Mouse (Mus musculus): ENCODE measurements around the gene Pdcd11.

The Pdcd11 gene

DNA sequence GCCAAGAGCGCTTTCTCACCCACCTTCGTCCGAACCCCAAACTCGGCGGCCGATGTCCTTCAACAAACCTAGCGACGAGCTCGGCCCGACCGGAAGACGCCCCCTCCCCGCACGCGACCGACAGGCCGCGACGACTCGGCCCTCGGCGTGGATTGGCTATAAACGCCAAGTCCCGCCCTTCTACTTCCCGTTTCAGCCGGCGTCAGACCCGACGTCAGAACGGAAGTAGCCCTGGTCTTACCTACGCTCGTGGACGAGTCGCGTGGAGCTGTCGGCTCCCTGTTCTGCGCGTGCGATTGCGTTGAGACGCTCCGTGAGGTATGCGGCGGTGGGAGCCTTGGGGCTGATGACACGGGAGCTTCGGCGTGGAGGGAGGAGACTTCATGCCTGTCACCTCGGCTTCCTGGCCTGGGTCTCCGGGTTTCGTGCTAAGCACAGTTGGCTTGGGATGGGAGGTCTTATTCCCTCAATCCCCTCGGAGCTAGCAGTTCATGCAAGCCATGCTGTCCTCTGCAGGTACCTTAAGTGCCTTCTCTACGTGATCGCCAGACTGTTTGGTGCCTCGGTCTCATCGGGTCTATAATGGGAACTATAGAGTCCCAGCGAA lies at the start of gene Pdcd11, which contains the start of gene Usmg5:
Gene Pdcd11, plus strand, starts transcription at position 219 of the 607 bp plus-strand sequence.
Gene Usmg5, minus strand, starts transcription at position 98 of the 607 bp plus-strand sequence.
- DNase-seq: peak; percentile 98 to 99

DNA sequence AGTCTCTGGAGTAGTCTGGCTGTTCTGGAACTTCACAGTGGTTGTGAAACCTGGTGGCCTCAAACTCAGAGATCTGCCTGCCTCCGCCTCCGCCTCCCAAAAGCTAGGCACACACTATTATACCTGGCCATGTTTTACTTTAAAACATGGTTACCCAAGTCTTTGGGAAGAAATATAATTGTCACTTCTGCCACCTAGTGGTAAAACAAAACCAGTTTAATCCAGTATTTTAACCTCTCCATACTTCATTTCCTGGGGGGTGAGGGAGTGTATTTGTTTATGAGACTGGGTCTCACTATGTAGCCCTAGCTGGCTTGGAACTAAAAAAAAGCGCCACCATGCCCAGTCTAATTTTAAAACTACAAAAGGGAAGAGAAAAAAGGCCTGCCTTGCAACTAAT lies 47.0 kb upstream of the Pdcd11 start:
- DNase-seq: peak in 1 of 2 experiments; percentile 45

DNA sequence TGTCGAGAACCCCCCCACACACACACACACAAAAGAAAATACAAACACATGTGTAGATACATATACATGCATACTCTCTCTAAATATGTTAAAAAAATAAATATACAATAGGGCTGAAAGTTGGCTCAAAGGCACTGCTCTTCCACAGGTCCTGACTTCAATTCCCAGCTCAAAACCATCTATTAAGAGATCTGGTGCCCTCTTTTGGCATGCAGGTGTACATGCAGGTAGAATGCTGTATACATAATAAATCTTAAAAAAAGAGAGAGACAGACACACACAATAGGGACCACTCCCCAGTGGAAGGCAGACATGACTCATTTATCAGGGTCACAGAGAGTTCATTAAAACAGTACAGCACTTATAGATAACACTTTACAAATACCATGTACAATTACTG lies 44.2 kb upstream of the Pdcd11 start:
- DNase-seq: no peak

DNA sequence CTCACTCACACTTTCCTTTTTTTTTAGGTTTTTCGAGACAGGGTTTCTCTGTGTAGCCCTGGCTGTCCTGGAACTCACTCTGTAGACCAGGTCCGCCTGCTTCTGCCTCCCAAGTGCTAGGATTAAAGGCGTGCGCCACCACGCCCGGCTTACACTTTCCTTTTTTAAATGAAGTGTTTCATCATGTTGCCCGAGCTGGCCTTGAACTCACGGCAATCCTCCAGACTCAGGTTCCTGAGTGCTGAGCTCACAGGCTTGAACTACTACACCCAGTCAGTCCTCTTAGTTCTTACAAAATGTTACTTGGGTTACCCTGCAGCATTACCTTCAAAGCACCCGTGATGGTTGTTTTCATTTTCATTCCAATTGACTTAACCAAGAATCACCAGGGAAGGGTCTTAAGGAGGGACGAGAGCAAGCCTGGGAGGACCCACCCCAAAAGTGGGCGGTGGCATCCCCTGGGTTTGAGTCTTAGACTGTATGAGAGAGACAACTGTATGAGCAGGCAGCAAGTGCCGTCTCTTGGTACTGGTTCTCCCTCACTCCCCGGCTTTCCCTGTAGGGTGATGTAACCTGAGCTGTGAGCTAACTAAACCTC lies 43.2 kb upstream of the Pdcd11 start:
- DNase-seq: no peak

DNA sequence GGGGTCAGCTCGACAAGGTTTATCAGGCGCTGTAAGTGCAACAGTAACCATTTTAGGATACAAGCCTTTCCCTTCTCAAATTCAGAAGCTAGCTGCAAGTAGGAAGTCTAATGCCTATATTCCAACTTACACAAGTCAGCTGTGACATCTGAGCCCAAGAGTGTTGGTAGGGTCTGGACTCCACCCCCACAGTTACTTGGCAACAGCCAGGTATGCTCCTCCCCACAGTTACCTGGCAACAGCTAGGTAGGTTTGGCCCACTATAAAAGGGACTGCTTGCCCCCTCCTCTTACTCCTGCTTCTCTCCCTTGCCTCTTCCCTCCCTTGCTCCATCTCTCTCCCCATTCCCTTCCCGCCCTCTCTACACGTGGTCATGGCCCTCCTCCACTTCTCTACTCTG lies 41.5 kb upstream of the Pdcd11 start:
- no peak for DNase-seq

DNA sequence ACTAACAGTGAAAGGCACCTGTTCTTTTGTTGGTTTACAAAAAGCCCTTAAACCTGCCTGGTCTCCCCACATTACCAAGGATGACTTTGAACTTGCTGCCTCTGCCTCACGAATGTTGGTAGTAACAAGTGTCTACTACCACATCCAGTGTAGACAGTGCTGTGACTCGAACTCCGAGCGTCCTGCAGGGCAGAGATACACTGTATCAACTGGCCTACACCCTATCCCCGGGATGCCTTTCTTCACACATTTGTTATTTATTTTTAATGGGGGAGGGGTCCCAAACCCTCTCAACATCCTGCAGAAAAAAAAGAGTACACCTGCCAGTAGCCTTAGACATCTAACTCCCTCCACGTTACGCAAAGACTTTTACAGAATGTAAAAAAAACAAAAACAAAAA lies 40.7 kb upstream of the Pdcd11 start:
- DNase-seq: peak in 1 of 2 experiments; percentile 13

DNA sequence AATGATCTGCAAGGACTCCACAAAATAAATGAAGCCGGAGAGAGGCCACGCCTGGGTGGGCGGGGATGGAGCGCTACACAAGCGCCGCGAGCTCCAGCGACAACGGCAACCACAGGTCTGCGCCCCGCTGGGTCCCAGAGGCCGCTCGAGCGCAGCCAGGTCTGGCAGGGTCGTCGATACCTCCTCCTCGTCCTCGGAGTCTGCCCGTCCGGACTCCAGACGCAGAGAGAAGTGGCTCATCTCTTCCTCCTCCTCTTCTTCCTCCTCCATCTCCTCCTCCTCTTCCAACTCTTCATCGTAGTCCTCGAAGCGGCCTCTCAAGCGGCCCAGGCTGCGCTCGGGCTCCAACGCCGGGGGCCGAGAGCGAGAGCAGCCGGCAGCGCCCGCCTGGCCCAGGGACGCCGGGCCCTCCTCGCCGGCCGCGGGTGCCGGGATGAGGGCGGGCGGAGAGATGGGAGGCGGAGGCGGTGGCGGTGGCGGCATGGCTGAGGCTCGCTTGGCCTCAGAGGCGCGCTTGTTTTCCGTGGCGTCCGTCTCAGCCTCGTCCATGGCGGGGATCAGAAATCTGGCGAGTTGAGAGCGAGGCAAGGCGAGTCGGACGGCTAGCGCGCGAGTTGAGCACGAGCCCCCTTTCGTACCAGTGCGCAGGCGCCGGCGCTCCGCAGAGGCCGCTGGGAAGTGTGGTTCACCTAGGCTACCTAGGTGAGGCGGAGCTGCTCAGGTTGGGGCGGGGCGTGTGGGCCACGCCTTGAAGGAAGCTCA lies 40.1 kb upstream of the Pdcd11 start, which contains the start of gene Pcgf6:
Gene Pcgf6, minus strand, starts transcription at position 636 of the 762 bp plus-strand sequence.
- DNase-seq: peak; percentile 90 to 94

DNA sequence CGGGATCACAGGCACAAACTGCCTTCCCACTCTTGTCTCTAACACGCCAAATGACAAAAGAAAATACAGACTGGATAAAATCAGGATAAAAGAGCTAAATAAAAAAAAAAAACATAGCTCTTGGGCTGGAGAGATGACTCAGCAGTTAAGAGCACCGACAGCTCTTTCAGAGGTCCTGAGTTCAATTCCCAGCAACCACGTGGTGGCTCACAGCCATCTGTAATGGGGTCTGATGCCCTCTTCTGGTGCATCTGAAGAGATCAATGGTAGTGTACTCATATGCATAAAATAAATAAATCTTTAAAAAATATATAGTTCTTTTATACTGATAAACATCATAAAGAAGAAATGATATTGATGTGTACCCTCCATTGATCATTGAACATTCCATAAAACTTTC lies 37.6 kb upstream of the Pdcd11 start:
- no peak for DNase-seq

DNA sequence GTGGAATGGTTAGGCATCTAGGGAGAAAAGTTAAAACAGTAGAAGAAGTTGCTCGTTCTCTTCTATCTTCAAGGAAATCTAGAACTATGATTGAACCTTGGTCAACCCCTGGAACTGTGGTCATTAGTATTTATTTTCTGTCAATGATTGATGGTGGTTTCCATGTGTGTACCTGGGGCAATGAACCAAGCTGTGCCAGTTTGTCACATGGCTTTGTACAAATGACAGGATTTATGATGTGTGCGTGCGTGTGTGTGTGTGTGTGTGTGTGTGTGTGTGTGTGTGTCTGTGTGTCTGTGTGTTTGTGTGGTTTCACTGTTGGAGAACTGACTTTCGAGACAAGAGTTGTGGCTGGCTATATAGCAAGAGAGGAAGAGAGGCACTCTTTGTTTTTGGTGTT lies 37.1 kb upstream of the Pdcd11 start:
- no peak for DNase-seq

DNA sequence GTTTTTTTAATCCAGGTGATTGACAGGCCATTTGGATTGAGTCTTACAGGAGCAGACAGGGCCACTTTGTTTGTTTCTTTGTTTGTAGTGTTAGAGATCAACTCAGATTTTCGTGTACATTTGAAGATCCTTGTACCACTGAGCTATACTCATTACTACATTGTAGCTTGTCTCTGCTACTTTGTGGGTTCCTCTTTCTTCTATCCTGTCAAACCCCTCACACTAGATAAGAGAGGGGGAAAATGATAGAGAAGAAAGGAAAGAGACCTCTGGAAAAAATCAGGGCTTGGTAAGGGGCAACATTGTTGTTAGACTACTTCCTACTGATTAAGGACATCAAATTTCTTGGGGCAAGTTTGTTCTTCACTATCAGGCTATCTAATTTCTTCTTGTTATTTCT lies 32.9 kb upstream of the Pdcd11 start:
- no peak for DNase-seq

DNA sequence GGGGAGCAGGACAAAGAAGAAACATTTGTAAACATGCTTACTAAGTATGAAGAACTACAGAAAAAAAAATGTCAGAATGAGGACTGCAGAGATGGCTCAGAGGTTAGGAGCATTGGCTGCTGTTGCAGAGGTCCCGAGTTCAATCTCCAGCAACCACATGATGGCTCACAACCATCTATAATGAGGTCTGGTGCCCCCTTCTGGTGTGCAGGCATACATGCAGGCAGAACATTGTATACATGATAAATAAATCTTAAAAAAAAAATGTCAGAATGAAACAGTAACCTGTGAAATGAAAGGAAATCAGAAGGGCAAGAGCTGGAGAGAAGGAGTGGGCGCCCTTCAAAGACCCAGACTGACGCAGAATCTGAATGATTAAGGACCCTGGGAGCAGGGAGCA lies 24.7 kb upstream of the Pdcd11 start:
- peak in 1 of 2 experiments; percentile 15 for DNase-seq

DNA sequence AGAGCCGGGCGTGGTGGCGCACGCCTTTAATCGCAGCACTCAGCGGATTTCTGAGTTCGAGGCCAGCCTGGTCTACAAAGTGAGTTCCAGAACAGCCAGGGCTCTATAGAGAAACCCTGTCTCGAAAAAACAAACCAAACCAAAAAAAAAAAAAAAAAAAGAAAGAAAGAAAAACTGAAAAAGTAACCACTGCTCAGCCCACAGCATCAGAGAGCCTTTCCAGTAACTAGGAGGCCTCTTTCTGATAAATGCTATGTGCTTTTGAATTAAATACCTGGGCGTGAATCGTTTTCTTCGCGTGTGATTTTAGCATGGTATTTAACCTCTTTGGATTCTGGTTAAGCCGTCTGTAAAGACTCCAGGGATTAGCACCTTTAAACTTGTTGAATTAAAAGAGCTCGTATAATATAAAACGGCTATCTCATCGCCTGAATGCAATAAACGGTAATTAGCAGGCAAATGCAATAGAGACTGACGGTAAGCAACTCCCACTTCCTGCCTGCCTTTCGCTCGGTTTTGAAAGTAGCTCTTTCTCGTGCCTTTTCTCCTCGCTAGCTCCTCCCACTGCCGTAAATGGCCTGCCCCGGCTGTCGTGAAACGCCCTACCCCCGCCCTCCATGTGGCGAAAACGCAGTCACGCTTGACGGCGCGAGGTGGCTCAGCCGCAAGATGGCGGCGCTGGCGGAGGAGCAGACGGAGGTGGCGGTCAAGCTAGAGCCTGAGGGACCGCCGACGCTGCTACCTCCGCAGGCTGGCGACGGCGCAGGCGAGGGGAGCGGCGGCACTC lies 23.3 kb upstream of the Pdcd11 start, which contains the start of gene Taf5:
Gene Taf5, plus strand, starts transcription at position 651 of the 787 bp plus-strand sequence.
- DNase-seq: peak; percentile 98 to 99

DNA sequence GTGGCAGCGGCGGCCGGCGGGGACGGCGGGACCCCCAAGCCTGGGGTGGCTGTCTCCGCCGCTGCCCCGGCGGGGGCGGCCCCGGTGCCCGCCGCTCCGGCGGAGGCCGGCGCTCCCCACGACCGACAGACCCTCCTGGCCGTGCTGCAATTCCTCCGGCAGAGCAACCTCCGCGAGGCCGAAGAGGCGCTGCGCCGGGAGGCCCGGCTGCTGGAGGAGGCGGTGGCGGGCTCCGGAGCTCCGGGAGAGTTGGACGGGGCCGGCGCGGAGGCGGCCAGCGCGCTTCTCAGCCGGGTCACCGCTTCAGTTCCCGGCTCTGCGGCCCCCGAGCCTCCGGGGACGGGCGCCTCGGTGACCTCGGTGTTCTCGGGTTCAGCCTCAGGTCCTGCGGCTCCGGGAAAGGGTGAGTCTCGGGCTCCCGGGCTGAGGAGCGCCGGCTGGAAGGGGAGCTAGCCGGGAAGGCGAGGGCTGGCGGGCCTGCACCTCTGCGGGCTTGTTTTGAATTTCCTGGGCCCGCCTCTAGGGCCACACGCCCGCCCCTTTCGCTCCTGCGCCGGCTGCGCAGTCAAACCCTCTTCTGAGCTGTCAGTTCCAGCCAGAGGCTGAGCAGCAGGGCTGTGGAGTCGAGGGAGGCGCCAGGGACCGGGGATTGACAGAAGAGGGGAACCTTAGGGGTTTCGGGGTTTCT lies 22.5 kb upstream of the Pdcd11 start:
- peak; percentile 85 to 89 for DNase-seq

DNA sequence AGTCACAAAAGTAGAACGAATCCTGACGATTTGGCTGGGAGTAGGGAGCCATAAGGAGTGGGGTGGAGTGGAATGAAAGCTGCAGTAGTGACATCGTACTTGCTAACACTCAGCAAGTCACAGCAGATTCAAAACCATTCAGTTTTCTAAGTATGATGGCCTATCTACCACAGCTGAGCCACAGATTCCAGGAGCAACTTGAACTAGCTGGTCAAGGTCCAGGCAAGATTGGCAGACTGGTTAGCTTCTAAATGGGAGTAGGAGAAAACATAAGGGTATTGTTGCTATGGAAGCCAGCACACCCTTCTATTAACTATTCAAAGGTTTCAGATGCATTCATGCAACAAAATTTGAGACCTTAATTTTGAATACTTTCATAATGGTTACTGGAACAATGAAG lies 2.3 kb upstream of the Pdcd11 start:
- DNase-seq: no peak

DNA sequence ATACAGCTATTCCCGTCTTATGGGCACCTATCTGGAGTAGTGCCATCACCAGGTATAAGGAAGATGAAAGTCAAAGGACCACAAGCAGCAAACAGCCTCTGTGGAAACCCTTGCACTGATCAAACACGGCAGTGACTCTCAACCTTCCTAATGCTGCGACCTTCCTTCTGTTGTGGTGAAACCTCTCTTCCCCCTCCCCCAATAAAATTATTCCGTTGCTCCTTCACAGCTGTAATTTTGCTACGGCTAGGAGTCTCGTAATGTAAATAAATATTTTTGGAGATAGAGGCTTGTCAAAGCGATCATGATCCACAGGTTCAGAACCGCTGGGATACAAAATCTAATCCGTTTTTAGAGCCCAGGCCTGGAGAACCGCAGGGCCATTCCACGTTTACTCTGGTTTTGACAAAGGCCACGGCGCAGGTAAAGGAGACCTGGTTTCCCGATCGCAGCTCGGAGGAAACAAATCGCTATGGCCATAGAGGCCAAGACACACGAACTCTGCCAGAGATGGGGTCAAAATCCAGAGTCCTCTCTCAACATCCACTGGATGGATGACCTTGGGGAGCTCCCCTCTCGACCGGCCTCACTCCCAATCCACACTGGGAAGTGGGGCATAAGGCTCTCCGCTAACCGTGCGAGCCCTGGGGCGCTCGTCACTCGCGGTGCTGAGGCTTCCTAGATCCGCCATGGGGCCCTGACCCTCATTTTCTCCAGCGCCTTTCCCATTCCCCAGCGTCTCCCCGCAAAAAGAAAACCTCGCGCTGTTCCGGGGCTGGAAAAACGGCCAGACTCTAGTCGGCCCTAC lies 646 bp upstream of the Pdcd11 start:
- DNase-seq: peak in 1 of 2 experiments; percentile 25

DNA sequence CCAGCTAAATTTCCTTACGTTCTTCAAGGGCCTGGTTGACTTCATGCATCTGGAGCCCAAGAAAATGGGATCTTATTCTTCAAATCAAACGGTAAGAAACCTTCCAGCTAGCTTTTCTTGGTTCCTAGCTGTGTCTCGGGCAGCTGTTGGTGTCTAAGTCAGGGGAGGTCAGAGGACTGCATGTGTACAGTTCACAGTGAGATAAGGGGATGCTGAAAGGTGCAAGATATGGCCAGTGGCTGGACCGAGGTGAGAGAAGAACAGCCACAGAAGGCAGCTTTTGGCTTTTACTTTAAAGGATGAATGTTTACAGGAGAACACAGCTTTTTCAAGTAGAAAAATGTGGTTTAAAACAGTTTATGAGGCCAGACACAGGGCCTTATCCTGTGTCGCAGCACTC lies 10.5 kb downstream of the Pdcd11 start:
- no peak for DNase-seq

DNA sequence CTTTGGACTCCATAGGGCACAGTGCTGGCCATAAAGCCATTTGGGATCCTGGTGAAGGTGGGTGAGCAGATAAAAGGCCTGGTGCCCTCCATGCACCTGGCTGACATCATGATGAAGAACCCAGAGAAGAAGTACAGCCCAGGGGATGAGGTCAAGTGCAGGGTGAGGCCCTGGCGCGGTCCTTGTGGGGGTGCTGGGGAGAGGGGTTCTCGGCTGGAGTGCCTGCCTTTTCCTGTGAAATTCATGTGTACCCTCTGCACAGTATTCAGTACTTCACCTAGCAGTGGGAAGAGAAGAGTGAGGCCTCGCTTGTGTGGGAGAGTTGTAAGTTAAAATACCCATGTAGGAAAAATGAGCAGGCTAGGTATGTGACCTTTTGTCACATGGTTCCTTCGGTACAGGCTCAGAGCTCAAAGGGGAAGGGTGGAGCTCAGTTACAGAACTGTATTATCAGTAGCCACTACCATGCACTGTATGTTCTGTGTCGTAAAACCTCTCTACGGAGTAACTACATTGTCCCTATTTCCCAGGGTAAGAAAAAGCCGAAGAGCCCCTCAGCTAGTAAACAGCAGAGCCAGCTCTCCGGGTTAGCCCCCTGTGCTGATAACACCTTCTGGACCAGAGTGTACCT lies 14.2 kb downstream of the Pdcd11 start:
- DNase-seq: no peak

DNA sequence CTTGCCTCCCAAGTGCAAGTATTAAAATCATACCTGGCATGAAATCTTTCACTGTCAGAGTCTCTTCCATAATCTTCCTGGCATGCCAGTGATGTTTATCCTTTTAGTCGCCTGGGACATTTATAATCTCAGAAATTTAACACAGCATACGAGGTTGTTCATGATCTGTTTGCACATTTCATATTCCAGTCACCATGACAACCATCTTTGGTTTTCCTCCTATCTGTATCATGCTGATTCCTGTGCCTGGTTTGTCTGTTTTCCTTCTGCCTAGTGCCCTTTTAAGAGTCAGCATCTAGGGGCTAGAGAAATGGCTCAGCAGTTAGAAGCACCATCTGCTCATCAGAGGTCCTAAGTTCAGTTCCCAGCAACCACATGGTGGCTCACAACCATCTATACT lies 28.1 kb downstream of the Pdcd11 start:
- no peak for DNase-seq

DNA sequence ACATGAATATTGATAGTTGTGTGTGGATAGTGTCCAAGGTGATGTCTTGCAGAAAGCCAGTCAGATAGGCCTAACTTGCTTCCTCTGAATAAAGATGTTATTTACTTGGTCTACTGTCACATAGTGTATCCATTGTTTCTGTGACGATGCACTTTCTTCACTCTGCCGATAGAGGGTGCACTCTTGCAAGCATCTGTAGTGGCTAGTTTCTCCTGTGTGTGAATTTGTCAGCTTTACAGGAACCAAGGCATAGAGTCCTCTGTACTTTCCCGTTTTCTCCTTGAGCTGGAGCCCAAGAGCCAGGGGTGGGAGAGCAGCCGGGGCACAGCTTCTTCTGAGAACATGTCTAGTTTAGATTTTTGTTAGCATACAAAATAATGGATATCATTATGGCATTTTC lies 30.5 kb downstream of the Pdcd11 start:
- DNase-seq: peak; percentile 35 to 57

DNA sequence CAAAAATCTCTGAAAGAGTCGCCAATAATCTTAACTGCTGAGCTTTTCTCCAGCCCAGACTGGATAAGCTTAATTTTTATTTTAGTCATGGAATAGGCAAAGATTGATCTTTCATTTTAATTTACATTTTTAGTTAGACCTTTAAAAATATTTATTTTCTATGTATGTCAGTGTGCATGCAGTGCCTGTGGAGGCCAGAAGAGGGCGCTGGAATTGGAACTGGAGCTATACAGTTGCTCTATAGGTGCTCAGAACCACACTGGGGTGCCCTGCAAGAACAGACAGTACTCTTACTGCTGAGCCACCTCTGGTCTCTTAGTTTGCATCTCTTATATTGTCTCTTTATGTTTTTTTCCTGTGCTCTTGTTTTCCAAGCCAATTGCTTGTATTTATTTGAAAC lies 32.2 kb downstream of the Pdcd11 start:
- DNase-seq: peak; percentile 61 to 73

DNA sequence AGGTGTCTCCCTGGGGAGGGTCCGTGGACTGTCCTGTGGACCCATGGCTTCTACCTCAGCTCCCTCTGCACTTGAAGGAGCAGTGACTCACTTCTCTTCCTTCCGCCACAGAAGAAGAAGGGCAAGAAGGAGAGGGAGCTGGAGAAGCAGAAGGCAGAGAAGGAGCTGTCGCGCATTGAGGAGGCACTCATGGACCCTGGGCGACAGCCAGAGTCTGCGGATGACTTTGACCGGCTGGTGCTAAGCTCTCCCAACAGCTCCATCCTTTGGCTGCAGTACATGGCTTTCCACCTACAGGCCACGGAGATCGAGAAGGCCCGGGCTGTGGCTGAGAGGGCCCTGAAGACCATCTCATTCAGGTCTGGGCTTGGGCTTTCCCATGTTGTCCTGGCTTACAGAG lies 37.6 kb downstream of the Pdcd11 start:
- no peak for DNase-seq

Measured in cerebellum, postnatal 10 days (tissue).